In genomic region chr7:16581276-16582100, GRCm38 (mm10) we compare ENCODE assay signal across 8 mouse cellular contexts. TPM values are rescaled to one million over a fixed set of nuclear protein-coding genes. Genes with fewer than 3 reads are reported as not detected.
DNase-seq lines count a peak whose midpoint lies in the region; ATAC-seq and TF ChIP-seq lines count a peak whose summit lies in the region.

No protein-coding gene starts in this region.

- H3K27ac ChIP-seq in bone marrow macrophage, adult 2 months (ENCODE audit: insufficient read depth, low read depth, low read length) = 0 out of 2 replicates have a peak overlapping the region, but pooled peaks have one; percentile 5
- peak overlapping the region; percentile 39 for H3K27ac ChIP-seq in lung, embryonic 15.5 days

- intact Hi-C loops in left cerebral cortex, postnatal 25 days (cut with DNase I) = no loop called here

- no peak overlapping the region for H3K9ac ChIP-seq in lung, embryonic 15.5 days

- TF ChIP-seq POLR2A in bone marrow macrophage, adult 2 months (IDR thresholded peaks at IDR 0.05; ENCODE audit: borderline replicate concordance, low read depth, low read length) = no peak

- no peak for ATAC-seq in lung, embryonic 15.5 days (ENCODE audit: borderline replicate concordance, extremely low read depth, low FRiP score, low TSS enrichment)

- no peak for TF ChIP-seq CTCF in bone marrow macrophage, adult 2 months (IDR thresholded peaks at IDR 0.05; ENCODE audit: low read depth, low read length)

- H3K36me3 ChIP-seq in lung, embryonic 15.5 days = no peaks in the 10 kb centered on the region

- H3K4me2 ChIP-seq in lung, embryonic 15.5 days = no peak overlapping the region

- DNase-seq in lung, adult 18-20 months = peak; percentile 31 to 33
- no peak for DNase-seq in lung, postnatal 36 days
- peak; percentile 33 for DNase-seq in heart, postnatal 4 days
- DNase-seq in left cerebral cortex, adult 18-20 months (ENCODE audit: low spot score in 2 of 2) = no peak
- DNase-seq in cerebellum, adult 11 months = no peak
- no peak for DNase-seq in left cerebral cortex, postnatal 25 days (ENCODE audit: low spot score in 2 of 2)

- H3K4me1 ChIP-seq in bone marrow macrophage, adult 2 months (ENCODE audit: control insufficient read depth, insufficient read depth, low read length) = peaks cover 19% of the 10 kb centered on the region
- peaks cover 44% of the 10 kb centered on the region for H3K4me1 ChIP-seq in lung, embryonic 15.5 days

- H3K27me3 ChIP-seq in lung, embryonic 15.5 days = no peaks in the 10 kb centered on the region

- no peak overlapping the region for H3K4me3 ChIP-seq in bone marrow macrophage, adult 2 months (ENCODE audit: insufficient read depth, low read length)
- H3K4me3 ChIP-seq in lung, embryonic 15.5 days = no peak overlapping the region

- WGBS in lung, embryonic 15.5 days = 50% methylated on average over 13 of the region's 13 CpGs

- no peaks in the 10 kb centered on the region for H3K9me3 ChIP-seq in lung, embryonic 15.5 days

RNA-seq across cellular contexts. Expression of gene Arhgap35, which starts 33.3 kb away (rescaled TPM):
- polyA plus RNA-seq in bone marrow macrophage, adult 2 months (2012; ENCODE audit: insufficient read depth, insufficient read length, missing spikeins) = 4.8 and 5.4 TPM in 2 replicates
- total RNA-seq in heart, postnatal 4 days (2021) = 10 to 100 TPM; 71.9 to 74.5 TPM
- polyA plus RNA-seq in lung, embryonic 15.5 days (2015; fragmentation: Nextera tagmentation; extraction: Ambion mirVana) = 19.1 and 19.4 TPM in 2 replicates
- 100 to 1,000 TPM; 129 to 133 TPM for total RNA-seq in left cerebral cortex, adult 18-20 months (2021)
- 100 to 1,000 TPM; 137 to 139 TPM for total RNA-seq in left cerebral cortex, postnatal 25 days (2021)

Comparison
In these comparisons a context has a peak if more than half of its experiments do, and no peak if none do; other contexts are left out.
1. DNase-seq: peak in lung, adult 18-20 months (2 of 2) and heart, postnatal 4 days (single experiment); none in lung, postnatal 36 days (single experiment), left cerebral cortex, adult 18-20 months (0 of 2), cerebellum, adult 11 months (single experiment) and left cerebral cortex, postnatal 25 days (0 of 2).